Mouse (Mus musculus) embryo, embryonic 11 days (tissue): ENCODE results near the gene Fshb.

Source experiments
- DNase-seq: peaks from one replicate; pipeline ENCODE4 v3.0.0-alpha.2; 2015

Fshb gene

GRCm38 (mm10) chr2:107059556-107059955 is at the start of gene Fshb:
Fshb (minus strand) TSS chr2:107059656.
- DNase-seq, result no peak

GRCm38 (mm10) chr2:107084256-107084655 is 24.8 kb upstream of the Fshb start:
- DNase-seq, result peak; percentile 3

- DNase-seq, result peak; percentile 67
Observed at GRCm38 (mm10) chr2:107083071-107083885, 23.8 kb upstream of the Fshb start.

GRCm38 (mm10) chr2:107063260-107063659 is 3.8 kb upstream of the Fshb start:
- DNase-seq, result peak; percentile 4

- DNase-seq, result no peak
Observed at GRCm38 (mm10) chr2:107045955-107046354, 13.5 kb downstream of the Fshb start.

GRCm38 (mm10) chr2:107040816-107041215 is 18.6 kb downstream of the Fshb start:
- DNase-seq, result no peak

GRCm38 (mm10) chr2:107035980-107036379 is 23.5 kb downstream of the Fshb start:
- DNase-seq, result no peak

GRCm38 (mm10) chr2:107024694-107025093 is 34.8 kb downstream of the Fshb start:
- no peak for DNase-seq

GRCm38 (mm10) chr2:107022713-107023112 is 36.7 kb downstream of the Fshb start:
- DNase-seq, result no peak

- DNase-seq, result no peak
Observed at GRCm38 (mm10) chr2:107019331-107019730, 40.1 kb downstream of the Fshb start.

- DNase-seq, result no peak
Observed at GRCm38 (mm10) chr2:107013161-107013560, 46.3 kb downstream of the Fshb start.

GRCm38 (mm10) chr2:107012318-107012717 is 47.1 kb downstream of the Fshb start:
- DNase-seq, result no peak

- no peak for DNase-seq
Observed at GRCm38 (mm10) chr2:107010160-107010559, 49.3 kb downstream of the Fshb start.

- no peak for DNase-seq
Observed at GRCm38 (mm10) chr2:107006378-107006777, 53.1 kb downstream of the Fshb start.
